Mouse (Mus musculus) midbrain, embryonic 12.5 days (tissue): ENCODE results near the gene Foxp4. TPM values are rescaled to one million over a fixed set of nuclear protein-coding genes. Genes with fewer than 3 reads are reported as not detected.

ENCODE experiments used
- ATAC-seq: fragments of 200-750 bp; cut with Nextera tagmentation; 2 replicates; pipeline ENCODE4 v1.8.0; 2017; ENCODE audit warnings: low read depth, moderate TSS enrichment, moderate library complexity; ENCODE audit not compliant: low FRiP score
- H3K27ac ChIP-seq: fragments of 300-500 bp; sonication (generic); replicated peaks from 2 replicates; pipeline ENCODE4 v1.5.1; 2016; ENCODE audit warnings: mild to moderate bottlenecking
- H3K27me3 ChIP-seq: fragments of 300-500 bp; sonication (generic); 2 replicates; pipeline ENCODE4 v1.6.1; 2016; ENCODE audit warnings: mild to moderate bottlenecking
- H3K36me3 ChIP-seq: fragments of 300-500 bp; sonication (generic); 2 replicates; pipeline ENCODE4 v1.6.1; 2016
- H3K4me1 ChIP-seq: fragments of 300-500 bp; sonication (generic); 2 replicates; pipeline ENCODE4 v1.6.1; 2016
- H3K4me2 ChIP-seq: fragments of 300-500 bp; sonication (generic); replicated peaks from 2 replicates; pipeline ENCODE4 v1.6.1; 2016; ENCODE audit warnings: mild to moderate bottlenecking, moderate library complexity
- H3K4me3 ChIP-seq: fragments of 300-500 bp; sonication (generic); 2 replicates; pipeline ENCODE4 v1.5.1; 2016; ENCODE audit warnings: mild to moderate bottlenecking
- H3K9ac ChIP-seq: fragments of 300-500 bp; sonication (generic); replicated peaks from 2 replicates; pipeline ENCODE4 v1.6.1; 2016; ENCODE audit warnings: mild to moderate bottlenecking, moderate library complexity
- H3K9me3 ChIP-seq: fragments of 300-500 bp; sonication (generic); 2 replicates; pipeline ENCODE4 v1.6.1; 2016; ENCODE audit warnings: mild to moderate bottlenecking
- WGBS: fragments of 180-500 bp; shearing (Covaris S2); methylation state at CpG from one replicate; pipeline ENCODE4 v1.1.7; 2016; 5-methylcytosine and 5-hydroxymethylcytosine counted together
- polyA plus RNA-seq: library from polyadenylated mRNA; unstranded; fragments of >200 nt; fragmentation: Nextera tagmentation; extraction: Ambion mirVana; gene quantifications from 2 replicates; pipeline ENCODE4 v1.2.1, GENCODE M21; 2016

Foxp4 gene
- polyA plus RNA-seq, 1 experiment from 2014 or later, result 34.5 TPM

DNA sequence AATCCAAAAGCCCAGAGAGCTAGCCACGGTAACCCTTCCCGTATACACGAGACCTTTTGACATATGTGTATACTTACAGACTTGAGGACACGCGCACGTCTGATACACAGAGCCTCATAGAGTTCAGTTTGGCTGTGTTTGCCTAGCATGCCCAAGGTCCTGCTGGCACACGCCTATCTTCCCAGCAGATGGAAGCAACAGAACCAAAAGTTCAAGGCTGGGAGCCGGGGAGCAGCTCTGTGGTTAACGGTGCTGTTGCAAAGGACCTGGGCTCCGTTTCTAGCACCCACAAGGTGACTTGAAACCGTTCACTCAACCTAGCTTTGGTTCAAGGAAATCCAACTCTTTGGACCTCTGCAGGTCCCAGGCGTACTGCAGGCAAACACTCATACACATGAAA is 25.0 kb upstream of the Foxp4 start:
- Histone ChIP-seq H3K27ac (no peak overlapping the region), H3K4me2 (no peak overlapping the region), H3K4me1 (peaks cover 35% of the 10 kb centered on the region), H3K4me3 (no peak overlapping the region), H3K9ac (no peak overlapping the region), H3K27me3 (peaks cover 22% of the 10 kb centered on the region; the same call in 1 of the 2 replicates), H3K36me3 (no peaks in the 10 kb centered on the region), H3K9me3 (no peaks in the 10 kb centered on the region)
- 94% methylated on average over 12 of the region's 12 CpGs for WGBS
- ATAC-seq, result no peak

- WGBS, result 82% methylated on average over 5 of the region's 5 CpGs
These were observed 24.3 kb upstream of the Foxp4 start for GRCm38 (mm10) chr17:47948753-47949152.

DNA sequence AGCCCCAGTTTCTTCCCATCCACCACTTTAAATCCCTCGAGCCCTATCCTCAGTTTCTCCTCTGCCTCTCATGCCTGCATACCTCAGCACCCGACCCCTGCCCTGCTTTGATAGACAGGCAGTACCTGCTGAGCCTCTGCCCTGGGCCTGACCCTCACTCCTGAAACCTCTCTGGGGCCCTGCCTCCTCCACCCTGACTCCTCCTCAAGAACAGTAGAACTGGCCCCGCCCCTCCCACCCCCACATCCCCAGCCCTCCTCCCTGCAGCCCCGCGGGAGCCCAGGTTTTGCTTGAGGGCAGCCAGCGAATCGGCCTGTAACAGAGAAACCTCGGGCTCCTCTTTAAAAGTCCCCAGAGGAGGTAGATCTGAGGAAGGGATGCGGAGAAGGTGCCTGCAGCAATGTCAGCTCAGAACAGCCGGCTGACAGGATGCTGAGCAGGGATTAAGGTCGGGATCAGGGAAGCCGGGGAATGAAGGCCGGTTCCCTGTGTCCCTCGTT is 22.5 kb upstream of the Foxp4 start:
- no peak overlapping the region for H3K4me3 ChIP-seq
- H3K36me3 ChIP-seq, result no peaks in the 10 kb centered on the region
- peak overlapping the region; percentile 61 for H3K27ac ChIP-seq
- peak overlapping the region; percentile 32 for H3K4me2 ChIP-seq
- peaks cover 25% of the 10 kb centered on the region for H3K4me1 ChIP-seq
- peak; percentile 63 for ATAC-seq
- 0 out of 2 replicates have a peak overlapping the region, but pooled peaks have one; percentile 15 for H3K9ac ChIP-seq
- no peaks in the 10 kb centered on the region for H3K9me3 ChIP-seq
- WGBS, result 1% methylated on average over 14 of the region's 14 CpGs
- H3K27me3 ChIP-seq, result peaks cover 15% of the 10 kb centered on the region; the same call in 1 of the 2 replicates

More at GRCm38 (mm10) chr17:47948753-47949152, 24.3 kb upstream of the Foxp4 start:
- Histone ChIP-seq H3K9ac (no peak overlapping the region), H3K4me3 (no peak overlapping the region), H3K27ac (no peak overlapping the region), H3K4me2 (no peak overlapping the region), H3K27me3 (peaks cover 18% of the 10 kb centered on the region; the same call in 1 of the 2 replicates), H3K9me3 (no peaks in the 10 kb centered on the region), H3K36me3 (no peaks in the 10 kb centered on the region), H3K4me1 (peaks cover 35% of the 10 kb centered on the region)
- ATAC-seq, result no peak

DNA sequence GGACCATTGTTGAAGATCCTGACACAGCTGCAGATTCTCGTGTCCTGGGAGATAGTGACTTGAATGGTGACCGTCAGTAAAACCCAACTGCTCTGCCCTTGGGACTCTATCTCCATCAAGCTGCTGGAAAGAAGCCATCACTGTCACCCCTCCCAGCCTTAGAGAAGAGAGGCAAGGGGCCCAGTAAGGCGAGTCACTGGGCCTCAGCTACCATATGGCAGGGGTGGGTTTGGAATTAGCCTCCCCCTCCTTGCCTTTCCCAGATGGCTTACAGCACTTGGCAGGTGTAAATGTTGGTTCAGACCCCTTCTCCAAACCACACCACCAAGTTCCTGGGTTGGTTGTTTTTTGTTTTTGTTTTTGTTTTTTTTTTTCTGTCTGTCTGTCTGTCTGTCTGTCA is 21.7 kb upstream of the Foxp4 start:
- peaks cover 16% of the 10 kb centered on the region for H3K4me1 ChIP-seq
- no peaks in the 10 kb centered on the region for H3K9me3 ChIP-seq
- WGBS, result 73% methylated on average over 3 of the region's 3 CpGs
- H3K27ac ChIP-seq, result no peak overlapping the region
- ATAC-seq, result no peak
- no peak overlapping the region for H3K4me2 ChIP-seq
- H3K4me3 ChIP-seq, result no peak overlapping the region
- no peaks in the 10 kb centered on the region for H3K36me3 ChIP-seq
- H3K27me3 ChIP-seq, result peaks cover 15% of the 10 kb centered on the region; the same call in 1 of the 2 replicates
- H3K9ac ChIP-seq, result no peak overlapping the region

DNA sequence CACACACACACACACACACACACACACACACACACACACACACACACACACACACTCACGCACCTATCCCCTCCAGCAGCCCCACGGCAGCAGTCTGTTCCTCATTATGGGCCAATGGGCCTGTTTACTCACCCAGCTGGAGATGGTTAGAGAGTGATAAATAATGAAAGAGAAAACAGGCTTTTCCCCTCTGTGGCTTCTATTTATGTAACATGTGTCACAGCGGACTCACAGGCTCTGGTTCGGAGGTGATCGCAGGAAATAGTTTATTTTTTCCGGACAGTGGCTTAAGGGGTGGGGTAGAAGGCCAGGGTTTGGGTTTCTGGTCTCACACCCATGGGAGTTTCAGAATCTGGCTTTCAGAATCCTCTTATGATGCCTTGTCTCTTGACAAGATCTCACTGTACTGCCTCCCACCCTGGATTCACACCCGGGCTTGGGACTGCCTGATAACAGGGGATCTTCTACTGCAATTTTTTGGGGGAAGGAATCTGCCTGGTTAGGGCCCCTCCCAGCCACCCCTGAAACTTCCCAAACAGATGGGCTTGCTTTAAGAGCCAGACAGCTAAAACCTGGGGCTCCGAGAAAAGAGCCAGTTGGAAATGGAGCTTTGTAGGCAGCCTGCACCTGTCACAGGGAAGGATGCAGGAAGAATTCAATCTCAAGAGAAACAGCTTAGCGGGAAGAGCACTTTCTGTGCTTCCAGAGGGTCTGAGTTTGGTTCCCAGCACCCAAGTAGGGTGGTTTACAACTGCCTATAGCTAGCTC is 18.8 kb upstream of the Foxp4 start:
- Histone ChIP-seq H3K4me3 (no peak overlapping the region), H3K27me3 (peaks cover 15% of the 10 kb centered on the region), H3K36me3 (no peaks in the 10 kb centered on the region), H3K9ac (no peak overlapping the region), H3K4me2 (no peak overlapping the region), H3K4me1 (peaks cover 11% of the 10 kb centered on the region), H3K27ac (no peak overlapping the region), H3K9me3 (no peaks in the 10 kb centered on the region)
- WGBS, result 73% methylated on average over 9 of the region's 9 CpGs
- ATAC-seq, result no peak

GRCm38 (mm10) chr17:47942008-47942407 is 17.6 kb upstream of the Foxp4 start:
- Histone ChIP-seq H3K36me3 (no peaks in the 10 kb centered on the region), H3K9me3 (no peaks in the 10 kb centered on the region), H3K4me2 (no peak overlapping the region), H3K4me3 (no peak overlapping the region), H3K4me1 (peaks cover 14% of the 10 kb centered on the region), H3K9ac (no peak overlapping the region), H3K27ac (no peak overlapping the region), H3K27me3 (peaks cover 8% of the 10 kb centered on the region)
- 91% methylated on average over 4 of the region's 4 CpGs for WGBS
- ATAC-seq, result no peak

DNA sequence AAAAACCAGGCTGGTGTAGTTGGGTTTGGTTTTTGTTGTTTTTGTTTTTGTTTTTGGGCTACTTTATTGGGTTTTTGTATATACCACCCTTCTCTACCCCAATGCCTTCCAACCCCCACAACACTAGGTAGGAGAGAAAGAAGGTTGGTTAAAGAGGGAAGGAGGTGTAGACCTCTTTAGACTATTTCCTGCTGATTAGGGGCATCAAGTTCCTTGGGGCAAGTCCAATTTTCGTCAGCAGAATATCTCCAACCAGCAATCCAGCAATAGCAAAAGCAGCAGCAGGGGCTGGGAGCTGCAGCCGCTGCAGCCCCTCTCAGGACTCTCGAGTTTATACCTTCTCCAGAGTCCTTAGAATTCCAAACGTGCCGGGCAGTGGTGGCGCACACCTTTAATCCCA is 14.4 kb upstream of the Foxp4 start:
- 81% methylated on average over 6 of the region's 6 CpGs for WGBS
- ATAC-seq, result no peak
- Histone ChIP-seq H3K4me3 (no peak overlapping the region), H3K4me1 (peaks cover 10% of the 10 kb centered on the region), H3K27me3 (peaks cover 8% of the 10 kb centered on the region), H3K27ac (no peak overlapping the region), H3K4me2 (no peak overlapping the region), H3K36me3 (no peaks in the 10 kb centered on the region), H3K9me3 (no peaks in the 10 kb centered on the region), H3K9ac (no peak overlapping the region)

GRCm38 (mm10) chr17:47937926-47938600 is 13.6 kb upstream of the Foxp4 start:
- Histone ChIP-seq H3K9me3 (no peaks in the 10 kb centered on the region), H3K4me2 (no peak overlapping the region), H3K4me1 (peaks cover 10% of the 10 kb centered on the region), H3K27me3 (peaks cover 8% of the 10 kb centered on the region), H3K4me3 (no peak overlapping the region), H3K27ac (no peak overlapping the region), H3K36me3 (no peaks in the 10 kb centered on the region), H3K9ac (no peak overlapping the region)
- whole genome bisulfite sequencing, result 16% methylated on average over 10 of the region's 10 CpGs
- ATAC-seq, result no peak

DNA sequence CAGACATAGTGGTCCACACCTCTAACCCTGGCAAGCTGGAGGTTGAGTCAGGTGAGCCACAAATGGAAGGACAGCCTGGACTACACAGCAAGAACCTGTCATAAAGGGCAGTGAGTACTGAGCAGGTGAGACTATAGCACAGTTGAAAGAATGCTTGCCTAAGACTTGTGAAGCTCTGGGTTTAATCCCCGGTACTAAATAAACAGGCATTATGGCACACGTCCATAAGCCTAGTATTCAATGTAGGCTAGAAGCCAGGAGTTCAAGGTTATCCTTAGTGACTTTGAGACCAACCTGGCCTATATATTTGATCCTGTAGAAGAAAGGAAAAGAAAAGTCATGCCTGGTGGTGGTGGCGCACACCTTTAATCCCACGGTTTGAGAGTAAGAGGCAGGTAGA is 12.1 kb upstream of the Foxp4 start:
- no peak overlapping the region for H3K4me2 ChIP-seq
- no peak for ATAC-seq
- peaks cover 5% of the 10 kb centered on the region for H3K27me3 ChIP-seq
- H3K4me3 ChIP-seq, result no peak overlapping the region
- no peak overlapping the region for H3K27ac ChIP-seq
- H3K4me1 ChIP-seq, result peaks cover 10% of the 10 kb centered on the region
- no peaks in the 10 kb centered on the region for H3K36me3 ChIP-seq
- H3K9me3 ChIP-seq, result no peaks in the 10 kb centered on the region
- 80% methylated on average over 4 of the region's 4 CpGs for WGBS
- H3K9ac ChIP-seq, result no peak overlapping the region

GRCm38 (mm10) chr17:47929431-47929830 is 5.0 kb upstream of the Foxp4 start:
- 92% methylated on average over 4 of the region's 4 CpGs for WGBS
- ATAC-seq, result no peak
- Histone ChIP-seq H3K9ac (no peak overlapping the region), H3K36me3 (no peaks in the 10 kb centered on the region), H3K4me2 (no peak overlapping the region), H3K4me1 (peaks cover 11% of the 10 kb centered on the region), H3K4me3 (no peak overlapping the region), H3K27ac (no peak overlapping the region), H3K27me3 (0 out of 2 replicates have a peak, but pooled peaks cover 4% of the 10 kb centered on the region), H3K9me3 (0 out of 2 replicates have a peak, but pooled peaks cover 3% of the 10 kb centered on the region)

DNA sequence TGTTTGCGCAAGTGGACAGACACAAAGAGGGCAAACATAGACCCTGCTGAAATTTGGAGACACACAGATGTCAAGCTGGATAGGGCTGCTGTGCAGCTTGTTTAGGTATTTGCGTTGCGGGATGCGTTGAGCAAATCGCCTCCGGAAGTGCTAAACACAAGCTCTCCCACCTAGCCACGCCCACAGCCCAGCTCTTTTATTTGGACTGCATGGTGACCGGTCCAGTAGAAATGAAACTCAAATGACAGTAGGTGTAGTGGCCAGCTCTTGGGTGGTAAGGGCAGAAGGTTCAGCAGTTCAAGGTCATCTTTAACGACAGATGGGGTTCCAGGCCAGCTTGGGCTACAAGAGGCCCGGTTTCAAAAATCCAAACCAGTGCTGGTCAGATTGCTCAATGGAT is 1.5 kb upstream of the Foxp4 start:
- Histone ChIP-seq H3K9me3 (0 out of 2 replicates have a peak, but pooled peaks cover 3% of the 10 kb centered on the region), H3K36me3 (no peaks in the 10 kb centered on the region), H3K4me3 (peak overlapping the region; percentile 95), H3K4me1 (peaks cover 38% of the 10 kb centered on the region), H3K4me2 (peak overlapping the region; percentile 91), H3K27me3 (0 out of 2 replicates have a peak, but pooled peaks cover 4% of the 10 kb centered on the region), H3K27ac (no peak overlapping the region), H3K9ac (no peak overlapping the region)
- ATAC-seq, result no peak
- 19% methylated on average over 10 of the region's 10 CpGs for WGBS

GRCm38 (mm10) chr17:47925340-47925926 is 988 bp upstream of the Foxp4 start:
- ATAC-seq, result no peak; the same call in 1 of the 2 replicates
- Histone ChIP-seq H3K9ac (peak overlapping the region; percentile 99), H3K27me3 (0 out of 2 replicates have a peak, but pooled peaks cover 4% of the 10 kb centered on the region), H3K4me1 (peaks cover 44% of the 10 kb centered on the region), H3K9me3 (0 out of 2 replicates have a peak, but pooled peaks cover 3% of the 10 kb centered on the region), H3K36me3 (no peaks in the 10 kb centered on the region), H3K4me3 (peak overlapping the region; percentile 95), H3K27ac (peak overlapping the region; percentile 95), H3K4me2 (peak overlapping the region; percentile 91)
- WGBS, result under 1% methylated on average over 13 of the region's 13 CpGs
